Mouse (Mus musculus): ENCODE measurements around the gene Tcea2. TPM values are rescaled to one million over a fixed set of nuclear protein-coding genes. Genes with fewer than 3 reads are reported as not detected.

Tcea2 gene
- polyA plus RNA-seq, 1 experiment from 2014 or later, result 26.6 TPM

DNA sequence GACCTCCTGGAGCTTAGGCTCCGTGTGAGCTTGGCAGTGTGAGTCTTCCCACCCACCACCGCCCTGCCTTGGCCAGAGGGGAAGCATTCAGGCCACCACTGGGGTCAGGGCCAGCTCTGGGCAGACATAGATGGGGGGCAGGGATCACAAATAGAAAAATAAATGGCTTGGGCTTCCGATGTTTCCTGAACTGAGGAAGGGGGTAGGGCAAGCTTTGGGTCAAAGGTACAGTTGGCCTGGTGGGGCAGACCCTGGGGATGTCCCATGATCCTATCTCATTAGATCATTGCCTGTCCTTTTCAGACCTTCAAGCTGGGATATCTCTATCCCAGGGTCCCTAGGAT is 2.4 kb upstream of the Tcea2 start:
- H3K4me3 ChIP-seq (ENCODE audit: low read depth, low read length), result no peak overlapping the region
- H3K27ac ChIP-seq (ENCODE audit: low read depth, low read length), result no peak overlapping the region
- DNase-seq (ENCODE audit: low spot score), result no peak
- no peak for ATAC-seq (ENCODE audit: insufficient read depth, low FRiP score, low TSS enrichment)
- H3K36me3 ChIP-seq (ENCODE audit: control insufficient read depth, insufficient read depth, low read length), result no peaks in the 10 kb centered on the region
- H3K9me3 ChIP-seq (ENCODE audit: control insufficient read depth, low read length), result no peaks in the 10 kb centered on the region
- peaks cover 4% of the 10 kb centered on the region for H3K27me3 ChIP-seq (ENCODE audit: control insufficient read depth, insufficient read depth, low read length)
- H3K4me1 ChIP-seq (ENCODE audit: control insufficient read depth, insufficient read depth, low read length), result peaks cover 12% of the 10 kb centered on the region; the same call in 1 of the 2 replicates
- H3K9ac ChIP-seq (ENCODE audit: low read length), result no peak overlapping the region
- no peak overlapping the region for H3K4me2 ChIP-seq (ENCODE audit: low read depth)
- 62% methylated on average over 3 of the region's 3 CpGs for WGBS

DNA sequence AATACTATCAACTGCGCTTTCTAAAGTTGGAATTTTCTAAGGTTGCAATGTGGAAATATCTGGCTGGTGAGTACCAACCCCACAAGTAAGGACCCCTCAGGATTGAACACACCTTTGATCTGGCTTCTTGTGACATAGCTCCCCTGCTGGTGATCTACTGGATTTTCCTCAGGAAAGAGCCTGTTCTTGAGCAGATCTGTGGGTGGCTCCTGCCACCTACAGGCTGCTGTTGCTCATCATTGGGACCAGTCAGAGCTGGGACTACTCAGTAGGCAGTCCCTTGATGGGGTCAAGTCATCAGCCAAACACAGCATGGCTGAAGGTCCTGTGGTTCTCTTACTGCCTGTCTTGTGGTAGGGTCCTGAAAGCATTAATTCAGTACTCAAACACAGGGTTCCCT is 1.3 kb upstream of the Tcea2 start:
- H3K27me3 ChIP-seq (ENCODE audit: control insufficient read depth, insufficient read depth, low read length), result no peaks in the 10 kb centered on the region
- H3K9ac ChIP-seq (ENCODE audit: low read length), result no peak overlapping the region
- H3K27ac ChIP-seq (ENCODE audit: low read depth, low read length), result no peak overlapping the region
- ATAC-seq (ENCODE audit: insufficient read depth, low FRiP score, low TSS enrichment) (0 out of 2 replicates have a peak, but pooled peaks have one; percentile 23), DNase-seq (ENCODE audit: low spot score) (peak; percentile 76)
- WGBS, result 59% methylated on average over 1 of the region's 1 CpGs
- H3K4me1 ChIP-seq (ENCODE audit: control insufficient read depth, insufficient read depth, low read length), result peaks cover 7% of the 10 kb centered on the region; the same call in 1 of the 2 replicates
- no peaks in the 10 kb centered on the region for H3K36me3 ChIP-seq (ENCODE audit: control insufficient read depth, insufficient read depth, low read length)
- H3K4me2 ChIP-seq (ENCODE audit: low read depth), result no peak overlapping the region
- H3K4me3 ChIP-seq (ENCODE audit: low read depth, low read length), result no peak overlapping the region
- H3K9me3 ChIP-seq (ENCODE audit: control insufficient read depth, low read length), result no peaks in the 10 kb centered on the region

GRCm38 (mm10) chr2:181680716-181681117 is 607 bp downstream of the Tcea2 start:
- Histone ChIP-seq H3K27ac (ENCODE audit: low read depth, low read length) (no peak overlapping the region), H3K4me2 (ENCODE audit: low read depth) (peak overlapping the region; percentile 93), H3K27me3 (ENCODE audit: control insufficient read depth, insufficient read depth, low read length) (no peaks in the 10 kb centered on the region), H3K36me3 (ENCODE audit: control insufficient read depth, insufficient read depth, low read length) (no peaks in the 10 kb centered on the region), H3K9me3 (ENCODE audit: control insufficient read depth, low read length) (no peaks in the 10 kb centered on the region), H3K4me1 (ENCODE audit: control insufficient read depth, insufficient read depth, low read length) (no peaks in the 10 kb centered on the region; the same call in 1 of the 2 replicates), H3K9ac (ENCODE audit: low read length) (peak overlapping the region; percentile 86), H3K4me3 (ENCODE audit: low read depth, low read length) (peak overlapping the region; percentile 60)
- DNase-seq (ENCODE audit: low spot score) (peak; percentile 38), ATAC-seq (ENCODE audit: insufficient read depth, low FRiP score, low TSS enrichment) (0 out of 2 replicates have a peak, but pooled peaks have one; percentile 48)
- WGBS, result 17% methylated on average over 7 of the region's 7 CpGs

GRCm38 (mm10) chr2:181681978-181682377 is 1.9 kb downstream of the Tcea2 start:
- DNase-seq (ENCODE audit: low spot score) (no peak), ATAC-seq (ENCODE audit: insufficient read depth, low FRiP score, low TSS enrichment) (no peak)
- Histone ChIP-seq H3K9ac (ENCODE audit: low read length) (no peak overlapping the region), H3K4me2 (ENCODE audit: low read depth) (no peak overlapping the region), H3K27ac (ENCODE audit: low read depth, low read length) (no peak overlapping the region), H3K4me1 (ENCODE audit: control insufficient read depth, insufficient read depth, low read length) (no peaks in the 10 kb centered on the region; the same call in 1 of the 2 replicates), H3K36me3 (ENCODE audit: control insufficient read depth, insufficient read depth, low read length) (no peaks in the 10 kb centered on the region), H3K4me3 (ENCODE audit: low read depth, low read length) (no peak overlapping the region), H3K27me3 (ENCODE audit: control insufficient read depth, insufficient read depth, low read length) (no peaks in the 10 kb centered on the region), H3K9me3 (ENCODE audit: control insufficient read depth, low read length) (no peaks in the 10 kb centered on the region)
- 93% methylated on average over 1 of the region's 1 CpGs for WGBS

GRCm38 (mm10) chr2:181683381-181683780 is 3.3 kb downstream of the Tcea2 start:
- no peak overlapping the region for H3K4me3 ChIP-seq (ENCODE audit: low read depth, low read length)
- ATAC-seq (ENCODE audit: insufficient read depth, low FRiP score, low TSS enrichment), result no peak
- H3K4me2 ChIP-seq (ENCODE audit: low read depth), result no peak overlapping the region
- H3K9me3 ChIP-seq (ENCODE audit: control insufficient read depth, low read length), result no peaks in the 10 kb centered on the region
- H3K27me3 ChIP-seq (ENCODE audit: control insufficient read depth, insufficient read depth, low read length), result no peaks in the 10 kb centered on the region
- H3K9ac ChIP-seq (ENCODE audit: low read length), result no peak overlapping the region
- WGBS, result 68% methylated on average over 4 of the region's 4 CpGs
- no peak overlapping the region for H3K27ac ChIP-seq (ENCODE audit: low read depth, low read length)
- DNase-seq (ENCODE audit: low spot score), result no peak
- H3K36me3 ChIP-seq (ENCODE audit: control insufficient read depth, insufficient read depth, low read length), result no peaks in the 10 kb centered on the region
- H3K4me1 ChIP-seq (ENCODE audit: control insufficient read depth, insufficient read depth, low read length), result no peaks in the 10 kb centered on the region; the same call in 1 of the 2 replicates

DNA sequence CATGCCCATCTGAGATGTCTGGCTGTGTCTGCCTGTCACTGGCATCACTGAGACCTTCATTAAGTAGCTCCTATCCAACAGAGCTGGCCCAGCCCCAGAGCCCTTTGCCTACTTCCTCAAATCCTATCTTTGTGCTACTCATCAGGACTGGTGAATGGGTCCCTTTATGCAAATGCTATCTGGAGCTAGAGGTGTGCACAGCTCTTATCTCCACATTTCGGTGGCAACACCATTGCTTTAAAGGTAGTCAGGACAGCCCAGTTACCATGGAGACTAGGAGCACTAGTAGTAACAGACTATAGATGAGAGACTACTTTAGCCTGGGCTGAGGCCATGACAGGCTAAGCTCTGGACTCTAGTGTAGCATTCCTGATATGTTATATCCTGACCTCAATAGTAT is 4.6 kb downstream of the Tcea2 start:
- no peak for ATAC-seq (ENCODE audit: insufficient read depth, low FRiP score, low TSS enrichment)
- no peaks in the 10 kb centered on the region for H3K27me3 ChIP-seq (ENCODE audit: control insufficient read depth, insufficient read depth, low read length)
- H3K4me1 ChIP-seq (ENCODE audit: control insufficient read depth, insufficient read depth, low read length), result no peaks in the 10 kb centered on the region; the same call in 1 of the 2 replicates
- no peak overlapping the region for H3K4me2 ChIP-seq (ENCODE audit: low read depth)
- peaks cover 4% of the 10 kb centered on the region for H3K36me3 ChIP-seq (ENCODE audit: control insufficient read depth, insufficient read depth, low read length)
- DNase-seq (ENCODE audit: low spot score), result no peak
- no peak overlapping the region for H3K4me3 ChIP-seq (ENCODE audit: low read depth, low read length)
- WGBS, result 87% methylated on average over 1 of the region's 1 CpGs
- no peak overlapping the region for H3K9ac ChIP-seq (ENCODE audit: low read length)
- H3K9me3 ChIP-seq (ENCODE audit: control insufficient read depth, low read length), result no peaks in the 10 kb centered on the region
- no peak overlapping the region for H3K27ac ChIP-seq (ENCODE audit: low read depth, low read length)

GRCm38 (mm10) chr2:181685686-181686085 is 5.6 kb downstream of the Tcea2 start:
- no peak overlapping the region for H3K27ac ChIP-seq (ENCODE audit: low read depth, low read length)
- H3K9me3 ChIP-seq (ENCODE audit: control insufficient read depth, low read length), result no peaks in the 10 kb centered on the region
- no peak overlapping the region for H3K4me3 ChIP-seq (ENCODE audit: low read depth, low read length)
- no peaks in the 10 kb centered on the region for H3K27me3 ChIP-seq (ENCODE audit: control insufficient read depth, insufficient read depth, low read length)
- H3K36me3 ChIP-seq (ENCODE audit: control insufficient read depth, insufficient read depth, low read length), result peaks cover 4% of the 10 kb centered on the region
- DNase-seq (ENCODE audit: low spot score), result no peak
- no peak overlapping the region for H3K4me2 ChIP-seq (ENCODE audit: low read depth)
- ATAC-seq (ENCODE audit: insufficient read depth, low FRiP score, low TSS enrichment), result no peak
- H3K4me1 ChIP-seq (ENCODE audit: control insufficient read depth, insufficient read depth, low read length), result no peaks in the 10 kb centered on the region; the same call in 1 of the 2 replicates
- WGBS, result 96% methylated on average over 4 of the region's 4 CpGs
- no peak overlapping the region for H3K9ac ChIP-seq (ENCODE audit: low read length)

DNA sequence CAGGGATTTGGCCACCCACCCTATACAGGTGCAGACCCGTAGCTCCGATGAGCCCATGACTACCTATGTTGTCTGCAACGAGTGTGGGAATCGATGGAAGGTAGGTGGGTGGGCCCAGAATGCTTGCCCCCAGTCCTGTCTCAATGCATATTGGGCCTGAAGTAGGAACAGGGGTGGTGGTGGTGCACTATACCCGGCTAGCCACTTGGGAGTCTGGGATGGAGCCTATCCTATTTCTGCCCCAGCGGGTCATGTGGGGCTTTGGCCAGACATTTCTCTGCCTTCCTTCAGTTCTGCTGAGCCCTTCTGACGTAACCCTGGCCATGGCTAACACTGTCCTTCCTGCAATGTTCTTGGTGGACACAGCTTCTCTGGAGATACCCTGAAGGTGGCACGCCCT is 7.5 kb downstream of the Tcea2 start:
- 95% methylated on average over 8 of the region's 8 CpGs for WGBS

GRCm38 (mm10) chr2:181689466-181690160 is 9.5 kb downstream of the Tcea2 start:
- Histone ChIP-seq H3K4me1 (ENCODE audit: control insufficient read depth, insufficient read depth, low read length) (peaks cover 8% of the 10 kb centered on the region), H3K9ac (ENCODE audit: low read length) (no peak overlapping the region), H3K27me3 (ENCODE audit: control insufficient read depth, insufficient read depth, low read length) (no peaks in the 10 kb centered on the region), H3K4me3 (ENCODE audit: low read depth, low read length) (no peak overlapping the region), H3K27ac (ENCODE audit: low read depth, low read length) (no peak overlapping the region), H3K36me3 (ENCODE audit: control insufficient read depth, insufficient read depth, low read length) (peaks cover 4% of the 10 kb centered on the region), H3K4me2 (ENCODE audit: low read depth) (no peak overlapping the region), H3K9me3 (ENCODE audit: control insufficient read depth, low read length) (no peaks in the 10 kb centered on the region)
- ATAC-seq (ENCODE audit: insufficient read depth, low FRiP score, low TSS enrichment) (no peak), DNase-seq (ENCODE audit: low spot score) (no peak)
- WGBS, result 90% methylated on average over 10 of the region's 10 CpGs

More for the DNA sequence above, 7.5 kb downstream of the Tcea2 start:
- H3K9ac ChIP-seq (ENCODE audit: low read length), result no peak overlapping the region
- H3K4me3 ChIP-seq (ENCODE audit: low read depth, low read length), result no peak overlapping the region
- no peak overlapping the region for H3K27ac ChIP-seq (ENCODE audit: low read depth, low read length)
- H3K27me3 ChIP-seq (ENCODE audit: control insufficient read depth, insufficient read depth, low read length), result no peaks in the 10 kb centered on the region
- H3K9me3 ChIP-seq (ENCODE audit: control insufficient read depth, low read length), result no peaks in the 10 kb centered on the region
- peaks cover 4% of the 10 kb centered on the region for H3K36me3 ChIP-seq (ENCODE audit: control insufficient read depth, insufficient read depth, low read length)
- ATAC-seq (ENCODE audit: insufficient read depth, low FRiP score, low TSS enrichment), result no peak
- H3K4me1 ChIP-seq (ENCODE audit: control insufficient read depth, insufficient read depth, low read length), result peaks cover 4% of the 10 kb centered on the region; the same call in 1 of the 2 replicates
- no peak for DNase-seq (ENCODE audit: low spot score)
- H3K4me2 ChIP-seq (ENCODE audit: low read depth), result no peak overlapping the region
